Mouse (Mus musculus) liver, embryonic 16.5 days (tissue): ENCODE results near the gene Rin2. TPM values are rescaled to one million over a fixed set of nuclear protein-coding genes. Genes with fewer than 3 reads are reported as not detected.

ENCODE experiments used
- ATAC-seq: fragments of 200-750 bp; cut with Nextera tagmentation; 2 replicates; pipeline ENCODE4 v1.8.0; 2017; ENCODE audit warnings: low read depth, mild to moderate bottlenecking, moderate number of reproducible peaks, moderate library complexity
- H3K27ac ChIP-seq: fragments of 300-500 bp; sonication (generic); 2 replicates; pipeline ENCODE4 v1.5.1; 2014; ENCODE audit warnings: mild to moderate bottlenecking, low read length
- H3K27me3 ChIP-seq: fragments of 300-500 bp; sonication (generic); 2 replicates; pipeline ENCODE4 v1.6.1; 2014; ENCODE audit warnings: low read depth, low read length, mixed read lengths; ENCODE audit not compliant: control insufficient read depth, insufficient read depth
- H3K36me3 ChIP-seq: fragments of 300-500 bp; sonication (generic); 2 replicates; pipeline ENCODE4 v1.6.1; 2014; ENCODE audit warnings: mild to moderate bottlenecking; ENCODE audit not compliant: control insufficient read depth, insufficient read depth
- H3K4me1 ChIP-seq: fragments of 300-500 bp; sonication (generic); 2 replicates; pipeline ENCODE4 v1.6.1; 2014; ENCODE audit warnings: low read depth, low read length, mixed read lengths; ENCODE audit not compliant: control insufficient read depth
- H3K4me2 ChIP-seq: fragments of 300-500 bp; sonication (generic); 2 replicates; pipeline ENCODE4 v1.6.1; 2014; ENCODE audit warnings: low read depth, low read length, mixed read lengths
- H3K4me3 ChIP-seq: fragments of 300-500 bp; sonication (generic); 2 replicates; pipeline ENCODE4 v1.5.1; 2014; ENCODE audit warnings: low read depth, mild to moderate bottlenecking, low read length
- H3K9ac ChIP-seq: fragments of 300-500 bp; sonication (generic); 2 replicates; pipeline ENCODE4 v1.6.1; 2014; ENCODE audit warnings: low read depth, low read length
- H3K9me3 ChIP-seq: fragments of 300-500 bp; sonication (generic); replicated peaks from 2 replicates; pipeline ENCODE4 v1.6.1; 2016; ENCODE audit warnings: low read length; ENCODE audit not compliant: control insufficient read depth
- WGBS: fragments of 180-500 bp; shearing (Covaris S2); extraction: QIAGEN DNeasy Blood & Tissue Kit; methylation state at CpG from one replicate; pipeline ENCODE4 v1.1.7; 2014; ENCODE audit not compliant: insufficient replicate concordance; 5-methylcytosine and 5-hydroxymethylcytosine counted together
- polyA plus RNA-seq: library from polyadenylated mRNA; unstranded; fragments of >200 nt; fragmentation: Nextera tagmentation; extraction: Ambion mirVana; gene quantifications from 2 replicates; pipeline ENCODE4 v1.2.1, GENCODE M21; 2015

The Rin2 gene
- polyA plus RNA-seq, 1 experiment from 2014 or later = 2.6 TPM

GRCm38 (mm10) chr2:145661242-145661641 lies 13.8 kb upstream of the Rin2 start:
- H3K36me3 ChIP-seq = no peaks in the 10 kb centered on the region
- ATAC-seq = no peak
- no peaks in the 10 kb centered on the region for H3K27me3 ChIP-seq
- H3K4me1 ChIP-seq = no peaks in the 10 kb centered on the region
- no peaks in the 10 kb centered on the region for H3K9me3 ChIP-seq
- H3K9ac ChIP-seq = no peak overlapping the region
- WGBS = 53% methylated on average over 6 of the region's 7 CpGs
- H3K27ac ChIP-seq = no peak overlapping the region
- H3K4me2 ChIP-seq = no peak overlapping the region
- no peak overlapping the region for H3K4me3 ChIP-seq

- H3K36me3 ChIP-seq = no peaks in the 10 kb centered on the region
- no peaks in the 10 kb centered on the region for H3K4me1 ChIP-seq
- no peaks in the 10 kb centered on the region for H3K27me3 ChIP-seq
- ATAC-seq = no peak; the same call in 1 of the 2 replicates
- H3K4me3 ChIP-seq = no peak overlapping the region
- H3K4me2 ChIP-seq = no peak overlapping the region
- H3K9me3 ChIP-seq = no peaks in the 10 kb centered on the region
- H3K9ac ChIP-seq = no peak overlapping the region
- WGBS = 65% methylated on average over 7 of the region's 7 CpGs
- H3K27ac ChIP-seq = no peak overlapping the region
Measured at GRCm38 (mm10) chr2:145663899-145664298, 11.1 kb upstream of the Rin2 start.

- no peaks in the 10 kb centered on the region for H3K27me3 ChIP-seq
- no peaks in the 10 kb centered on the region for H3K4me1 ChIP-seq
- H3K9ac ChIP-seq = no peak overlapping the region
- H3K9me3 ChIP-seq = no peaks in the 10 kb centered on the region
- H3K4me3 ChIP-seq = no peak overlapping the region
- H3K27ac ChIP-seq = no peak overlapping the region
- H3K4me2 ChIP-seq = no peak overlapping the region
- WGBS = 54% methylated on average over 2 of the region's 2 CpGs
- no peaks in the 10 kb centered on the region for H3K36me3 ChIP-seq
- ATAC-seq = peak; percentile 55
Measured at GRCm38 (mm10) chr2:145664311-145664710, 10.7 kb upstream of the Rin2 start.

- Histone ChIP-seq H3K4me3 (no peak overlapping the region), H3K27me3 (no peaks in the 10 kb centered on the region), H3K9me3 (no peaks in the 10 kb centered on the region), H3K27ac (no peak overlapping the region), H3K9ac (no peak overlapping the region), H3K4me2 (no peak overlapping the region), H3K4me1 (no peaks in the 10 kb centered on the region), H3K36me3 (no peaks in the 10 kb centered on the region)
- ATAC-seq = no peak
- whole genome bisulfite sequencing = 52% methylated on average over 4 of the region's 4 CpGs
Measured at GRCm38 (mm10) chr2:145668135-145668534, 6.9 kb upstream of the Rin2 start.

- H3K36me3 ChIP-seq = no peaks in the 10 kb centered on the region
- H3K4me3 ChIP-seq = no peak overlapping the region
- no peak for ATAC-seq
- H3K4me1 ChIP-seq = no peaks in the 10 kb centered on the region
- no peak overlapping the region for H3K9ac ChIP-seq
- 64% methylated on average over 4 of the region's 4 CpGs for WGBS
- no peaks in the 10 kb centered on the region for H3K27me3 ChIP-seq
- H3K27ac ChIP-seq = no peak overlapping the region
- H3K9me3 ChIP-seq = no peaks in the 10 kb centered on the region
- H3K4me2 ChIP-seq = no peak overlapping the region
Measured at GRCm38 (mm10) chr2:145670131-145670530, 4.9 kb upstream of the Rin2 start.

GRCm38 (mm10) chr2:145674496-145675141 lies 396 bp upstream of the Rin2 start:
- H3K4me2 ChIP-seq = peak overlapping the region; percentile 79
- H3K4me3 ChIP-seq = peak overlapping the region; percentile 65
- H3K27me3 ChIP-seq = no peaks in the 10 kb centered on the region; the same call in 1 of the 2 replicates
- H3K4me1 ChIP-seq = no peaks in the 10 kb centered on the region
- H3K27ac ChIP-seq = no peak overlapping the region
- ATAC-seq = no peak
- H3K36me3 ChIP-seq = no peaks in the 10 kb centered on the region
- WGBS = 4% methylated on average over 21 of the region's 23 CpGs
- 0 out of 2 replicates have a peak overlapping the region, but pooled peaks have one; percentile 25 for H3K9ac ChIP-seq
- H3K9me3 ChIP-seq = no peaks in the 10 kb centered on the region

- no peaks in the 10 kb centered on the region; the same call in 1 of the 2 replicates for H3K27me3 ChIP-seq
- peak overlapping the region; percentile 34 for H3K9ac ChIP-seq
- H3K4me2 ChIP-seq = peak overlapping the region; percentile 79
- H3K4me3 ChIP-seq = peak overlapping the region; percentile 65
- 11% methylated on average over 27 of the region's 27 CpGs for WGBS
- H3K9me3 ChIP-seq = no peaks in the 10 kb centered on the region
- peak; percentile 35; the same call in 1 of the 2 replicates for ATAC-seq
- no peaks in the 10 kb centered on the region for H3K4me1 ChIP-seq
- H3K27ac ChIP-seq = 0 out of 2 replicates have a peak overlapping the region, but pooled peaks have one; percentile 37
- H3K36me3 ChIP-seq = no peaks in the 10 kb centered on the region
Measured at GRCm38 (mm10) chr2:145675756-145676543, 935 bp downstream of the Rin2 start.

GRCm38 (mm10) chr2:145676544-145676925 lies 1.5 kb downstream of the Rin2 start:
- Histone ChIP-seq H3K36me3 (no peaks in the 10 kb centered on the region), H3K9ac (no peak overlapping the region), H3K4me1 (no peaks in the 10 kb centered on the region), H3K27me3 (no peaks in the 10 kb centered on the region; the same call in 1 of the 2 replicates), H3K27ac (no peak overlapping the region), H3K4me3 (no peak overlapping the region), H3K9me3 (no peaks in the 10 kb centered on the region), H3K4me2 (peak overlapping the region; percentile 79; the same call in 1 of the 2 replicates)
- ATAC-seq = no peak
- WGBS = 30% methylated on average over 3 of the region's 3 CpGs

GRCm38 (mm10) chr2:145676936-145677335 lies 1.9 kb downstream of the Rin2 start:
- no peaks in the 10 kb centered on the region; the same call in 1 of the 2 replicates for H3K27me3 ChIP-seq
- H3K4me2 ChIP-seq = no peak overlapping the region
- WGBS = 68% methylated on average over 2 of the region's 2 CpGs
- H3K9me3 ChIP-seq = no peaks in the 10 kb centered on the region
- ATAC-seq = no peak
- no peaks in the 10 kb centered on the region for H3K36me3 ChIP-seq
- H3K4me3 ChIP-seq = no peak overlapping the region
- H3K9ac ChIP-seq = no peak overlapping the region
- H3K4me1 ChIP-seq = no peaks in the 10 kb centered on the region
- no peak overlapping the region for H3K27ac ChIP-seq
